Comparison of ENCODE assay signal across 24 mouse cellular contexts in genomic region chr5:44166866-44167265, GRCm38 (mm10). TPM values are rescaled to one million over a fixed set of nuclear protein-coding genes. Genes with fewer than 3 reads are reported as not detected.
DNase-seq lines count a peak whose midpoint lies in the region; ATAC-seq and TF ChIP-seq lines count a peak whose summit lies in the region.
"Had no signal": no experiment of that assay in that cellular context is flagged by ENCODE, and none has a peak within 500 bp of the region (broad histone marks: within the 10 kb centered on the region; RNA-seq: fewer than 3 reads in every experiment).

No protein-coding gene starts in this region.

- no peak for ATAC-seq in embryonic facial prominence, embryonic 13.5 days (ENCODE audit: insufficient number of reproducible peaks, insufficient read depth, low FRiP score, low TSS enrichment, low read depth)
- peak; percentile 60; the same call in 1 of the 2 replicates for ATAC-seq in lung, embryonic 14.5 days (ENCODE audit: insufficient read depth)
- peak; percentile 64 for ATAC-seq in lung, embryonic 16.5 days (ENCODE audit: low read depth)
- ATAC-seq in neural tube, embryonic 14.5 days (ENCODE audit: low read depth), result peak; percentile 46; the same call in 1 of the 2 replicates
- ATAC-seq: activated CD4-positive, CD25-positive, alpha-beta regulatory T cell, adult 4 months; CD4-positive, CD25-positive, alpha-beta regulatory T cell, adult 4 months; forebrain, embryonic 13.5 days; forebrain, embryonic 15.5 days; Patski had no signal

- no peak overlapping the region for H3K9ac ChIP-seq in embryonic facial prominence, embryonic 13.5 days
- H3K9ac ChIP-seq in lung, embryonic 14.5 days, result no peak overlapping the region
- no peak overlapping the region for H3K9ac ChIP-seq in lung, embryonic 16.5 days (ENCODE audit: low read length)
- H3K9ac ChIP-seq in neural tube, embryonic 14.5 days (replicated peaks; ENCODE audit: low read depth, low read length), result no peak overlapping the region
- H3K9ac ChIP-seq: forebrain, embryonic 13.5 days; forebrain, embryonic 15.5 days had no signal

- H3K4me1 ChIP-seq in embryonic facial prominence, embryonic 13.5 days, result peaks cover 4% of the 10 kb centered on the region; the same call in 1 of the 2 replicates
- H3K4me1 ChIP-seq in embryonic facial prominence, embryonic 10.5 days, result peaks cover 7% of the 10 kb centered on the region
- no peaks in the 10 kb centered on the region for H3K4me1 ChIP-seq in lung, embryonic 14.5 days (ENCODE audit: insufficient read depth)
- no peaks in the 10 kb centered on the region; the same call in 1 of the 2 replicates for H3K4me1 ChIP-seq in lung, embryonic 16.5 days (replicated peaks; ENCODE audit: control insufficient read depth, insufficient read depth, low read length)
- H3K4me1 ChIP-seq in neural tube, embryonic 14.5 days (ENCODE audit: control insufficient read depth, insufficient read depth, low read length), result no peaks in the 10 kb centered on the region
- H3K4me1 ChIP-seq: forebrain, embryonic 13.5 days; forebrain, embryonic 15.5 days had no signal

- no peaks in the 10 kb centered on the region for H3K27me3 ChIP-seq in embryonic facial prominence, embryonic 13.5 days
- no peaks in the 10 kb centered on the region for H3K27me3 ChIP-seq in embryonic facial prominence, embryonic 10.5 days (replicated peaks; ENCODE audit: low read depth, poor library complexity, severe bottlenecking)
- H3K27me3 ChIP-seq in lung, embryonic 14.5 days (ENCODE audit: insufficient read depth, low read length), result no peaks in the 10 kb centered on the region
- H3K27me3 ChIP-seq in lung, embryonic 16.5 days (ENCODE audit: control insufficient read depth, insufficient read depth, low read depth, low read length), result no peaks in the 10 kb centered on the region
- no peaks in the 10 kb centered on the region for H3K27me3 ChIP-seq in neural tube, embryonic 14.5 days (ENCODE audit: control insufficient read depth, insufficient read depth, low read length)
- H3K27me3 ChIP-seq: CH12.LX; forebrain, embryonic 13.5 days; forebrain, embryonic 15.5 days; Patski had no signal

- no peak for DNase-seq in embryonic facial prominence, embryonic 10.5 days (ENCODE audit: low spot score)
- DNase-seq in lung, embryonic 14.5 days, result peak; percentile 48
- DNase-seq in lung, postnatal 36 days, result no peak
- DNase-seq in lung, postnatal 4 days, result no peak
- no peak for DNase-seq in neural tube, embryonic 10.5 days (ENCODE audit: extremely low spot score, low spot score)
- DNase-seq: adrenal gland, adult 8-10 months; adrenal gland, postnatal 14 days; adrenal gland, postnatal 36 days; B cell, adult 2 months; cerebellum, adult 11-12 months; cerebellum, adult 2 months; cerebellum, adult 9-10 months; cerebellum, postnatal 10 days; cerebellum, postnatal 25 days had no signal

- TF ChIP-seq CTCF in lung, embryonic 14.5 days (IDR thresholded peaks at IDR 0.05; ENCODE audit: low read depth), result no peak

- H3K27ac ChIP-seq in embryonic facial prominence, embryonic 13.5 days, result 0 out of 2 replicates have a peak overlapping the region, but pooled peaks have one; percentile 33
- H3K27ac ChIP-seq in embryonic facial prominence, embryonic 10.5 days (replicated peaks), result no peak overlapping the region
- H3K27ac ChIP-seq in lung, embryonic 14.5 days (ENCODE audit: low read depth), result no peak overlapping the region
- no peak overlapping the region for H3K27ac ChIP-seq in lung, embryonic 16.5 days (ENCODE audit: low read length)
- H3K27ac ChIP-seq in neural tube, embryonic 14.5 days (ENCODE audit: low read depth, low read length), result no peak overlapping the region
- H3K27ac ChIP-seq: forebrain, embryonic 13.5 days; forebrain, embryonic 15.5 days had no signal

- no peak overlapping the region for H3K4me2 ChIP-seq in embryonic facial prominence, embryonic 13.5 days
- H3K4me2 ChIP-seq in lung, embryonic 14.5 days, result no peak overlapping the region
- H3K4me2 ChIP-seq in lung, embryonic 16.5 days (ENCODE audit: low read depth, low read length), result no peak overlapping the region
- no peak overlapping the region for H3K4me2 ChIP-seq in neural tube, embryonic 14.5 days (ENCODE audit: low read depth, low read length)
- H3K4me2 ChIP-seq: forebrain, embryonic 13.5 days; forebrain, embryonic 15.5 days had no signal

- H3K9me3 ChIP-seq in embryonic facial prominence, embryonic 13.5 days, result no peaks in the 10 kb centered on the region
- H3K9me3 ChIP-seq in embryonic facial prominence, embryonic 10.5 days, result no peaks in the 10 kb centered on the region
- no peaks in the 10 kb centered on the region for H3K9me3 ChIP-seq in lung, embryonic 14.5 days (ENCODE audit: low read depth, low read length)
- no peaks in the 10 kb centered on the region for H3K9me3 ChIP-seq in lung, embryonic 16.5 days (ENCODE audit: control insufficient read depth, low read length)
- H3K9me3 ChIP-seq in neural tube, embryonic 14.5 days (ENCODE audit: control insufficient read depth, low read length), result no peaks in the 10 kb centered on the region
- H3K9me3 ChIP-seq: forebrain, embryonic 13.5 days; forebrain, embryonic 15.5 days; G1E had no signal

- H3K4me3 ChIP-seq in embryonic facial prominence, embryonic 13.5 days, result no peak overlapping the region
- no peak overlapping the region for H3K4me3 ChIP-seq in embryonic facial prominence, embryonic 10.5 days
- no peak overlapping the region for H3K4me3 ChIP-seq in lung, embryonic 14.5 days (ENCODE audit: low read depth, low read length)
- no peak overlapping the region for H3K4me3 ChIP-seq in lung, embryonic 16.5 days (ENCODE audit: low read length)
- no peak overlapping the region for H3K4me3 ChIP-seq in neural tube, embryonic 14.5 days (ENCODE audit: low read depth, low read length)
- H3K4me3 ChIP-seq: forebrain, embryonic 13.5 days; forebrain, embryonic 15.5 days had no signal

- H3K36me3 ChIP-seq in embryonic facial prominence, embryonic 13.5 days, result 0 out of 2 replicates have a peak, but pooled peaks cover 6% of the 10 kb centered on the region
- peaks cover 5% of the 10 kb centered on the region; the same call in 1 of the 2 replicates for H3K36me3 ChIP-seq in embryonic facial prominence, embryonic 10.5 days (replicated peaks)
- no peaks in the 10 kb centered on the region for H3K36me3 ChIP-seq in lung, embryonic 14.5 days (ENCODE audit: insufficient read depth)
- H3K36me3 ChIP-seq in lung, embryonic 16.5 days (ENCODE audit: control insufficient read depth, insufficient read depth, low read length), result no peaks in the 10 kb centered on the region
- no peaks in the 10 kb centered on the region for H3K36me3 ChIP-seq in neural tube, embryonic 14.5 days (ENCODE audit: control insufficient read depth, insufficient read depth, low read length)
- H3K36me3 ChIP-seq: forebrain, embryonic 15.5 days had no signal

- 64% methylated on average over 6 of the region's 6 CpGs for whole genome bisulfite sequencing in embryonic facial prominence, embryonic 13.5 days
- WGBS in embryonic facial prominence, embryonic 10.5 days, result 86% methylated on average over 6 of the region's 6 CpGs
- 49% methylated on average over 6 of the region's 6 CpGs for WGBS in lung, embryonic 14.5 days
- WGBS in lung, embryonic 16.5 days, result 46% methylated on average over 6 of the region's 6 CpGs
- WGBS in neural tube, embryonic 14.5 days, result 66% methylated on average over 6 of the region's 6 CpGs

RNA-seq across cellular contexts. Expression of gene Tapt1, which starts 59.6 kb away (rescaled TPM):
- polyA plus RNA-seq in embryonic facial prominence, embryonic 13.5 days (2015; fragmentation: Nextera tagmentation; extraction: Ambion mirVana), result 34.1 and 34.5 TPM in 2 replicates
- polyA plus RNA-seq in embryonic facial prominence, embryonic 10.5 days (2016; fragmentation: Nextera tagmentation; extraction: Ambion mirVana), result 23.0 and 25.5 TPM in 2 replicates
- 40.0 and 41.0 TPM in 2 replicates for polyA plus RNA-seq in lung, embryonic 14.5 days (2014; fragmentation: Nextera tagmentation; extraction: Ambion mirVana)
- polyA plus RNA-seq in lung, embryonic 16.5 days (2015; fragmentation: Nextera tagmentation; extraction: Ambion mirVana), result 36.8 and 36.9 TPM in 2 replicates
- polyA plus RNA-seq in neural tube, embryonic 14.5 days (2014; fragmentation: Nextera tagmentation; extraction: Ambion mirVana), result 40.1 and 42.4 TPM in 2 replicates
